Mouse (Mus musculus) stomach, postnatal 0 days (tissue): ENCODE data around the gene Tac4.

Experiments
- CTCF ChIP-seq: IDR thresholded peaks from 2 replicates; pipeline ENCODE4 v1.5.1; 2016; ENCODE audit warnings: antibody characterized with exemption, low read depth, mild to moderate bottlenecking, moderate library complexity
- EP300 ChIP-seq: optimal IDR thresholded peaks from 2 replicates; pipeline ENCODE3; 2016; ENCODE audit warnings: antibody characterized with exemption

GRCm38 (mm10) chr11:95216193-95216592 is 45.1 kb upstream of the Tac4 start:
- TF ChIP-seq CTCF (peak; percentile 50), EP300 (no peak)
